Mouse (Mus musculus): ENCODE measurements around the gene Memo1. TPM values are rescaled to one million over a fixed set of nuclear protein-coding genes. Genes with fewer than 3 reads are reported as not detected.
A peak's percentile ranks its signal among the peaks of the same experiment; 100 is the strongest.
"Not testable (repeated sequence)": the region's sequence is repeated elsewhere in the genome, so short reads cannot be mapped to it uniquely, and the experiment has no call there.

The Memo1 gene
- 10 to 100 TPM; 63.7 to 72.1 TPM for total RNA-seq (2021)

DNA sequence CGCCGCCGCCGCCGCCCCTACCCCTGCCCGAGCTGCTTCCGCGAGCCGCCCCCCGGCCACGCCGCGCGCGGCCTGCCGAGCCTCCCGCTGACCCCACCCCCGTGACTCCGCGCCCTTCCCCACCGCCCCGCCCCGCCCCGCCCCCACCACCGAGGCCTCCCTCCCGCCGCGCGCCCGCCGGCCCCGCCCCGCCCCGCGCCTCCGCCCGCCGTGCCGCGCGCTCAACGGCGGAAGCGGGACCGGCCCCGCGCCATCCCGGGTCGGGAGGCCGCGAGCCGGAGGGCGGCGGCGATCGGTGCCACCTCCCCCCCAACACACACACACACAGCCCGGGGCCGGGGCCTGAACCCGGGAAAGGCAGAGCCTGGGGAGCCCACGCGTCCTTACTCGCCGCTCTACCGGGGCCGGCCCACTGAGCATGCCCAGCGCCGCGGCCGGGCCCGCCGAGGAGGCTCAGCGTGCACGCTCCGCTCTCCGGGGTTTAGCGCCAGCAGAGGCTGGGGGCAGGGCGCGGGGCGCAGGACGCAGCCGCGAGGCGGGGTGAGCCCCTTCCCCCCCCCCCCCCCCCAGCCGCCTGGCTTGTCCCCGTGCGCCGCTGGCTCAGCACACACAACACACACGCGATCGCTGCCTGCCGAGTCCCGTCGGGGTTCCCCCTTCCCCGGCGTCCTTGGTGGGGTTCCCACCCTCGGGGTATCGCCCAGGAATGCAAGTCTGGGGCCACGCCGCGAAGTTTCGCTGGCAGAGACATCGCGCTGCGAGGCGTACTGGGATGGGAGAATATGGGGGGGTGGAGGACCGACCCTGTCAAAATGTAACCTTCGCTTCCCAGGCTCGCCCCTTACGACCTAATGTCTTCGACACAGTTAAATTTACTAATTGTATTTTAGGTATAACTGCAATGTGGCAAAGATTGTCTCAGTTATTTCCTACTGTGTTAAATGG is at the start of gene Memo1:
Gene Memo1 (minus strand): TSS at position 496 of the 945 bp plus-strand sequence.
- intact Hi-C loops (cut with DNase I) = loop anchor here (5.0 kb wide), 1 partner anchor 273 kb away; no protein-coding TSS in a partner anchor
- DNase-seq = peak; percentile 89 to 90

DNA sequence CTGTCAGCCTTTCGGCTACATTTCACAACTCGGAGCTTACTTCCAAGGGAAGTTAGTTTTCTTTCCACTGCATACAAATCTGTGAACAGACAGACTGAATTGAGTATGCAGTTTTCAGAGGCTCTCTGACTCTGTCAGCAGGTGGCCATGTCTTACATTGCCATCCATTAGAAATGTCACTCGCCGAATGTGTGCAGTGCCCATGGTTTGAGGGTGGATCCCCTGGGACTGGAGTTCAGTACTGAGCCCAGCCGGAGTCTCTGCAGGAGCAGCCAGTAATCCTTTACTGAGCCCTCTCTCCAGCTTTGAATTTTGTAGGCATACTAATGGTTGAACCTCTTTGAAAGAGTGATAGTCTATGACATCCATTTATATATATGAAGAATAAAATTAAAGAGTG is 45.8 kb upstream of the Memo1 start:
- no peak for DNase-seq
- intact Hi-C loops (cut with DNase I) = no loop called here

DNA sequence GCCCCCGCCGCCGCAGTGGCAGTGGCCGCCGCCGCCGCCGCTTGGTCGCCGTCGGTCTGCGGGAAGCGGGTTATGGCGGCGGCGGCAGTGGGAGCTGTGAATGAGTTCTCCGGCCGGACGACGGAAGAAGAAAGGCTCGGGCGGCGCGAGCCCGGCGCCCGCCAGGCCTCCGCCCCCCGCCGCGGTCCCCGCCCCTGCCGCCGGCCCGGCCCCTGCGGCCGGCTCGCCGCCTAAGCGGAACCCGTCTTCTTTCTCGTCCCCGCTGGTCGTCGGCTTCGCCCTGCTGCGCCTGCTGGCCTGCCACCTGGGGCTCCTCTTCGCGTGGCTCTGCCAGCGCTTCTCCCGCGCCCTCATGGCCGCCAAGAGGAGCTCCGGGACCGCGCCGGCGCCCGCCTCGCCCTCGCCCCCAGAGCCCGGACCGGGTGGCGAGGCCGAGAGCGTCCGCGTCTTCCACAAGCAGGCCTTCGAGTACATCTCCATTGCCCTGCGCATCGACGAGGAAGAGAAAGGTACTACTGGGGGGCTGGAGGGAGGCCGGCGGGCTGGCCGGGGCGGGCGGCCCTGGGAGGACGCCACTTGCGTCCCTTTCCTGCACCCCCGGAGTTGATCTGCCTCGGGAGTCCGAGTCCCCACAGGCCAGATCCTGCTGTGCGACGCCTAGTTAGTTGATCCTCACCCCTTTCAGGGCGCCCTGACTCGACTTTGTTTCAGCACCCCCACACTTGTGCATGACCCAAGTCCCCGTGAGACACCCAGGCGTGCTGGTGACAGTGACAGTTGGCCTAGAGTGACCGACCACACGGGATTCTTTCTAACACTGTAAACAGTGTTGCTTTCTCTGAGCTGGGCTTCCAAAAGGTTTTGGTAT is 43.9 kb upstream of the Memo1 start, which contains the start of gene Spast:
Gene Spast (plus strand): TSS at position 51 of the 868 bp plus-strand sequence.
- intact Hi-C loops (cut with DNase I) = no loop called here
- DNase-seq = peak; percentile 81 to 85

DNA sequence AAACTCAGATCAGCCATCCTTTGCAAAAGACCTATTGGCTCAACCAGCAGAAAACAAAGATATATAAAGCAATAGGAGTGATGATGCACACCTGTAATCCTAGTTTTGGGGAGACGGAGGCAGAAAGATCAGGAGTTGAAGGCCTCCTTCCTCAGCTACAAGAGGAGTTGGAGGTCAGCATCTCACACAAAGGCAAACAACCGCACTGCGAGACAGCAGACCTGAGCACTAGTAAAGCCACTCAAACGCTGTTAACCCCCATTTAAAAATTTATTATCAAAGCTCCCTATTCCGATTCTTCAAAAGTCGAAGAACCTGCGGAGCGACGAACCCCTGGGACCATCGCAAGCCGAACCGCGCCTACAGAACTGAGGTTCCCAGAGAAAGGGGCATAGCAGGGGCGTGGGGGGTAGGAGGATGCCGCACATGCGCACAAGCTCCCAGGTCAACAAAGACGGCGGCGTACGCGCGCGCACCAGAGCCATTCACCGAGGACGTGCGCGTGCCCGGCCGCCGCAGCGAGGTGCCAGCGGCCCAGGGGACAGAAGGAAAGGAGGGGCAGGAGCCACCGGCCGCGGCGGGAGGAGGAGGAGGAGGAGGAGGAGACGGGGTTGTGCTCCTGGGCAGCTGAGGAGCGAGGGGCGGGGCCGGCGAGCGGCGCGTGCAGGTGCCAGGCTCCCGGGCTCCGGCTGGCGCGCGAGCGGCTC is 43.1 kb upstream of the Memo1 start:
- intact Hi-C loops (cut with DNase I) = no loop called here
- DNase-seq = peak; percentile 95 to 96

DNA sequence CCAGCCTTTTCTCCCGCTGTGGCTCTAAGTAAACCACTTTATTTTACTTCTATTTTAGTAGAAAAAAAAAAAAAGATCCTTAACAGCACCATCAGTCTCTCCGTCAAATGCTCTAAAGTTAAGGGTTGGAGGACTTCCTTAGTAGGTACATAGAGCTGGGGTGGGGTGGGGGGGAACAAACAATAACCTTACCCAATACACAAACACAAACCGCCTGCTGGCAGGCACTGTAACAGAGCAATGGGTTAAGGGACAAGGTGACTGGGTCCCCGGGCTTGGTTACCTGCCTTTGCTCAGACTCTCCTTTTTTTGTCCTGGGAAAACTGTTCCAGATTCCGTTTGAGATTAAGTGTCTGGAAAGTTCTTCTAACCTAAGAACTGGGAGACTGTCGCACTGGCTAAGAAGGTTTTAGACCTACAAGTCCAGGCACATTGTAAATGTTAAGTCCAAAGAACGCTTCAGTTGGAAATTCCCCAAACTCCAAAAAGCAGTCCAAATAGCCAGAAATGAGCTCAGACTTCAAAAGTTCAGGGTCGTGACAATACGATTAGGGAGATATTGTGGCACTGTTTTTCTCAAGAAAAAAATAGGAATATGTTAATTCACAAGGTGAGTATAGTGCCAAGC is 35.8 kb upstream of the Memo1 start:
- DNase-seq = no peak

DNA sequence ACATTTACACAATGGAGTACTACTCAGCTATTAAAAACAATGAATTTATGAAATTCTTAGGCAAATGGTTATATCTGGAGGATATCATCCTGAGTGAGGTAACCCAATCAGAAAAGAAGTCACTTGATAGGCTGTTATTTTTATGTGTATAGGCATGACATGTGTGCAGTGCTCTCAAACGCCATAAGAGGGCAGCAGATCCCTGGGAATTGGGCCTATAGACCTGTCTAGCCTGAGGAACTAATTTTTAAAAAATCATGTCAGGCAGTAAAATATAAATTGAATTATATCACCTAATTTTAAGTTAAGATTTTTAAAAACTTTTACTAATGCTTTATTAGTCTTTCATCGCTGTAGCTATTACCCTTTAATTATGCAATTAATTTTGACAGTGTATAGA is 32.8 kb upstream of the Memo1 start:
- peak; percentile 30 to 71 for DNase-seq
- intact Hi-C loops (cut with DNase I) = not testable (repeated sequence)

More for the DNA sequence above, 35.8 kb upstream of the Memo1 start:
- intact Hi-C loops (cut with DNase I) = no loop called here

DNA sequence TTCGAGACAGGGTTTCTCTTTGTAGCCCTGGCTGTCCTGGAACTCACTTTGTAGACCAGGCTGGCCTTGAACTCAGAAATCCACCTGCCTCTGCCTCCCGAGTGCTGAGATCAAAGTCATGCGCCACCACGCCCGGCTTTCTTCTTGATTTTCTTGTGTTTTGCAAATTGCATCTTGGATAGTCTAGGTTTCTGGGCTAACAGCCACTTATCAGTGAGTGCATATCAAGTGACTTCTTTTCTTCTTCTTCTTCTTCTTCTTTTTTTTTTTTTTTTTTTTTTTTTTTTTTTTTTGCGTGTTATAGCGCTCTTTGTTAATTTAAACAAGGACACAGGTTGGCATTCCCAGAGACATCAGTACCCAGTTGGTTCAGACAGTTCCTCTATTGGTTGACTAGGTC is 31.9 kb upstream of the Memo1 start:
- intact Hi-C loops (cut with DNase I) = not testable (repeated sequence)

DNA sequence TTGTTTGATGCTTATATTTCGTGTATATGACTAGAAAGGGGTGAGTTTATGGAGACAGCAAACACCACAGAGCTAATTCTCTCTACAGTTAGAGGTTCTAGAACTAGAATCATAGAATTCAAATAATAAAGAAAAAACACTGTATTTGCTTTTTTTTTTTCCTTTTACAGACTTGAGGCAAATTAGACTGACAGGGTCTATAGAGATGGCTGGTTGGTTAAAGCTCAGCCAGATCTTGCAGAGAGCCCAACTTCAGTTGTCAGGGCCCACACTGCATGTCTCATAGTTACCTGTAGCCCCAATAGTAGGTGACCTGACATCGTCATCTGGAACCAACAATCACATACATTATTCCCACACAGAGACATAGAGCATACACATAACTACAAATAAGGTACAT is 28.5 kb upstream of the Memo1 start, which contains the start of gene Dpy30:
Gene Dpy30 (minus strand): TSS at position 101 of the 400 bp plus-strand sequence.
- intact Hi-C loops (cut with DNase I) = no loop called here
- no peak for DNase-seq

More for the DNA sequence above, 31.9 kb upstream of the Memo1 start:
- not testable (repeated sequence) for DNase-seq

DNA sequence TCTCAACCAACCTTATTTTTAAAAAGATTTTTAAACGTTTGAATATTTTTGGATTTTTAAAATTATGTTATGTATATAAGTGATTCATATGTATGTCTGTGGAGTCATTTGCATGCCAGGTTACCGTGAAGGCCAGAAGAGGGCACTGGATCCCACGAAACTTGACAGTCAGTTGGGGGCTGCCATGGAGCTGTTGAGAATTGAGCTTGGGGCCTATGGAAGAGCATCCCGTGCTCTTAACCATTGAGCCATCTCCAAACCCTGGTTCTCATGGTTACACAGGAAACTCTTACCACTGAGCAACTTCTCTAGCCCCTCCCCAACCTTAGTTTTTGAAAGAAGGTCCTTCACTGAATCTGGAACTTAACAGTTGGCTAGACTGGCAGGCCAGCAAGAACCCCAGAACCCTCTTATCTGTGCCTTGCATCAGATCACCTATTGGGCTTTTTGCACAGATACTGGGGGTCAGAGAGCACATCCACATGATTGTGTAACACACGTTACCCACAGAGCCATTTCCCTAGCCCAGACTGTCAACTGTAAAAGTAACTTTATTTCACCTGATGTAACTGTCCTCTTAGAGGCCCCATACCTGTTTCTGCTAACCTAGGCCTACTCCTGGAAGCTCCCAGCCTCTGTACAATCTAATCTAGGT is 27.2 kb upstream of the Memo1 start:
- no peak for DNase-seq
- intact Hi-C loops (cut with DNase I) = no loop called here

DNA sequence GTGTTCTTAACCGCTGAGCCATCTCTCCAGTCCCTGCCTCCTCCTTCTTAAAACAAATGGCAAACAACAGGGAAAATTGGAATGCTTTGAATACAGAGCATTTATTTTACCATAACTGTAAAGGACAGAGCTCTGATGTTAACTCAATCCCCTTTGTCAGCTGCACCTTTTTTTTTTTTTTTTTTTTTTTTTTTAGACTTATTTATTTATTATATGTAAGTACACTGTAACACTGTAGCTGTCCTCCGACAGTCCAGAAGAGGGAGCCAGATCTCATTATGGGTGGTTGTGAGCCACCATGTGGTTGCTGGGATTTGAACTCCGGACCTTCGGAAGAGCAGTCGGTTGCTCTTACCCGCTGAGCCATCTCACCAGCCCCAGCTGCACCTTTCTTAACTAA is 23.4 kb upstream of the Memo1 start:
- intact Hi-C loops (cut with DNase I) = loop anchor here (5.0 kb wide), 1 partner anchor 74 kb away; no protein-coding TSS in a partner anchor

DNA sequence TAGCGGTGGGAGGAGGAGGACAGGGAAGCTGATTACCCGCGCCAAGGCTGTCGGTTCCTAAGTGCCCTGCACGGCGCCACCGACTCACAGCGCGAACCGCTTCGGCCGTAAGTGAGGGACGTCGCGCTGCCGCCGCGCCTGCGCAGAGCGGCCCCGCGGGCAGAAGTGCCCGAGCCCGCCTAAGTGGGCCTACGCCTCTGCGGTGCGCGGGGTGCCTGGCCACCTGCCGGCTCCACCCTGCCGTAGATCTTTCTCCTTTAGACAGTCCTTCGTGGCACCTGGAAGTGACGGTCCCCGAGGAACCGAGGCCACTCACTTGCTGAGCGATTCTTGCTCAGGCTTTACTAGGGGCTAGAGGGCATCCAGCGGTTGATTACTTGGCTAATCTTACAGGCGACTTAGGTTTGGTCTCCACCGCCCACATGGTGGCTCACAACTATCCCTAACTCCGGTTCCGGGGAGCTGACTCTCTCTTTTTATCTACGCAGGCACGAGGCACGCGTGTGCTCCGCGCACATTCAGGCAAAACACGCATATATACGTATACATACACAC is 21.1 kb upstream of the Memo1 start:
- intact Hi-C loops (cut with DNase I) = loop anchor here (5.0 kb wide), 1 partner anchor 76 kb away; no protein-coding TSS in a partner anchor
- DNase-seq = peak; percentile 93

More for the DNA sequence above, 23.4 kb upstream of the Memo1 start:
- no peak for DNase-seq

DNA sequence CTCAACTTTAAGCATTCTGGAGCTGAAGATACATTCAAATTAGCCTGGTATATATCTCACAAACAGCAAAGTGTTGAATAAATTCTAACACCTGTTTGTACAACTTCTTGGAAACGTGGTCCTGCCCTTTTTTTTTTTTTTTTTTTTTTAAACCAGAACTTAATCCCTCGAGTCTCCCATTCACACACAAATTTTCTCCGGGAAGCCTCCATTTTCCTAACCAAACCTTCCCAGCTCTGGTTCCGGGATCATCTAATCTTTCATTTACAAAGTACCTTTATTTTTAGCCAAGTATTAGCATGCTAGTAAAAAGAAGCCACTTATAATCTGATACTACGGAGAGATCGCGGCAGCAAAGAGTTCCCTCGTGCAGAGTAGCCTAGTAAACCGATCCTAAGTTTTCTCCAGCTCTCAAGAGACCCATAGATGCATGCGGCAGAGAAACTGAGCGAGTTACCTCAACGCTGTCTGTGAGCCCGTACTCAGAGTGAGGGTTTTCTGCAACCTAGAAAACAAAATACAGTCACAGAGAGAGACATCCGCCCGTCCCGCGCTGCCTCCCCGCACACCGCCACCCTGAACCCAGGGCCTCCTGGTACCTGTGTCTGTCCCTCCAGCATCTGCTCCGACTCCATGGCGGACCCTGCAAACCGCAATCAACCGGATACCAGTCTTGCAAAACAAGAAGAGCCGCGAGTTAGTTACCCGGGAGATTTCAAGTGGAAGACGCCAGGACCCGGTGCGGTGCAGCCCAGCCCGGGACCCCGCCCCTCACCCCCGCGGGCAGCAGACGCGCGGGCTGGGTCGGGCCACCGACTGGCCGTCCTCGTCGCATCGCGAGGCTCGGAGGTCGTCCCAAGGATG is 20.4 kb upstream of the Memo1 start:
- intact Hi-C loops (cut with DNase I) = loop anchor here (5.0 kb wide), 1 partner anchor 77 kb away; no protein-coding TSS in a partner anchor

DNA sequence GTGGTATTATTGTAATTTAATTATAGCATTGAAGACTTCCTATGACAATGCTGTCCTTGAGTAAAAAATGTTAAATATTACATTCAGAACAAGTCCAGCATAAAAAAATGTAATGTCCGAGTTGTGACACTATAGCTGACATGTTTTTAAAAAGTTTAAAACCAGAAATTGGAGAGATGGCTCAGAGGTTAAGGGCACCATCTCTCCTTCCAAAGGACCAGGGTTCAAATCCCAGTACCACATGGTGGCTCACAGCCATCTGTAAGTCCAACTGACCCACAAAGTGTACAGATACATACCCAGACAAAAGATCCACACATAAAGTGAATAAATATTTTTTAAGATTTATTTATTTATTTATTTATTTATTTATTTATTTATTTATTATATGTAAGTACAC is 10.7 kb upstream of the Memo1 start:
- intact Hi-C loops (cut with DNase I) = no loop called here
- no peak for DNase-seq

More for the DNA sequence above, 20.4 kb upstream of the Memo1 start:
- no peak for DNase-seq

DNA sequence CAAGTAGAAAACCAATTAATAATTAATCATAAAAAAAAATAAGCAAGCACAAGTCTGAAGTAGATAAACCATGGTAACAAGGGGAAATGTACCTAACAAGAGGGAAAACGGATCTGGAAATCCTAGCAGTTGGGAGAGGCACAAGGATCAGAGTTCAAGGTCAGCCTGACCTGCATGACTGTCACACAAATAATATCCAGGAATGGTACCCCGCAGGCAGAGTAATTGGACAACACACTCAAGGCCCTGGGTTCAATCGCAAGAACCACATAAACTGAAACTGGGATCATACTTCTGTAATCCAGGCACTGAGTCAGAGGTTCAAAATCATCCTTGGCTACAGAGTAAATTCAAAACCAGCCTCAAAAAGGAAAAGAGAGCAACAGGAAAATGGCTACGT is 10.3 kb upstream of the Memo1 start:
- intact Hi-C loops (cut with DNase I) = no loop called here
- no peak for DNase-seq

DNA sequence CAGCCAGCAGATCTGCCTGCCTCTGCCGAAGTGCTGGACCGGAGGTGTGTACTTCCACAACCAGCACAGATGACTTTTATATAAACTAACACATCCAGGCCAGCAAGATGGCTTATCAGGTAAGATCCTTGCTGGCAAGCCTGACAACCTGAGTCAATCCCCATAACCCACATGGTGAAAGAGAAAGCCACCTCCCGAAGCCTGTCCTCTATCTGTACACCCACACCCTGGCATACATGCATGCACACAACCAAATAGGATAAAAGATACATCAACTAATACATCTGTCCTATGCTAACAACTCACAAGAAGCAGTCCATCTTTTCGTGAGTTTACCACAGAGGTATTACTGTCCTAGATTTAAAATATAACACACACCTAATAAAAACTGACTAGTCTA is 8.7 kb upstream of the Memo1 start:
- intact Hi-C loops (cut with DNase I) = no loop called here
- DNase-seq = no peak

DNA sequence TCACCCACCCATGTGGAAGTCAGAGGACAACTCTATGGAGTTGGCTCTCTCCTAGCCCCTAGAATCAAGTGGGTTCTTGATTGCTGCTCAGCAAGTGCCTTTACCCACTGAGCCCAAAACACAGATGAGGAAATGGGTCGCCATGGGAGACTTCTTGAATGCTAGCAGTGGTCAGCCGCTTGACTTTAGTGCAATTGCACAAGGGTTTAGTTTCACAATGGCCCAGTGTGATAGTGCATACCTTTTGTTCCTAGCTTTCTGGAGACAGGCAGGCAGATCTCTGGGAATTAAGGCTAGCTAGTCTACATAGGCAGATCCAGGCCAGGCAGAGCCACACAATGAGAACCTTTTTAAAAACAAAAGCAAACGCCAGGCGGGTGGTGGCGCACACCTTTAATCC is 4.8 kb upstream of the Memo1 start:
- DNase-seq = no peak
- intact Hi-C loops (cut with DNase I) = no loop called here

DNA sequence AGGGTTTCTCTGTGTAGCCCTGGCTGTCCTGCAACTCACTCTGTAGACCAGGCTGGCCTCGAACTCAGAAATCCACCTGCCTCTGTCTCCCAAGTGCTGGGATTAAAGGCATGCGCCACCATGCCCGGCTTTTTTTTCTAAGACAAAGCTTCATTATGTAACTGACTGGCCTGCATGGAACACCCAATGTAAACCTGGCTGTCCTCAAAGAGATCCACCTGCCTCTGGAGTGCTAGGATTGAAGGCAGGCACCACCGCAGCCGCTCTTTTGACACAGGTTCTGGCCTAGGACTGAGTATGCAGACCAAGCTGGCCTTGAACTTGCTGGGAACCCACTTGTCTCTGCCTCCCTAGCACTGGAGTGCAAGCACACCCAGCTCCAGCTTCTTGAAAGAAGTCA is 1.7 kb upstream of the Memo1 start:
- intact Hi-C loops (cut with DNase I) = loop anchor here (5.0 kb wide), 1 partner anchor 275 kb away; no protein-coding TSS in a partner anchor
- DNase-seq = not testable (repeated sequence)
